ENCODE assay signal across 9 mouse cellular contexts in genomic region chr19:41345028-41345741, GRCm38 (mm10). TPM values are rescaled to one million over a fixed set of nuclear protein-coding genes. Genes with fewer than 3 reads are reported as not detected.
DNase-seq lines count a peak whose midpoint lies in the region; ATAC-seq and TF ChIP-seq lines count a peak whose summit lies in the region.
"Had no signal": no experiment of that assay in that cellular context is flagged by ENCODE, and none has a peak within 500 bp of the region (broad histone marks: within the 10 kb centered on the region; RNA-seq: fewer than 3 reads in every experiment).

No protein-coding gene starts in this region.

- ATAC-seq in lung, postnatal 0 days = peak; percentile 77

- 0 out of 2 replicates have a peak overlapping the region, but pooled peaks have one; percentile 27 for H3K9ac ChIP-seq in lung, postnatal 0 days (replicated peaks; ENCODE audit: low read depth)
- H3K9ac ChIP-seq: midbrain, embryonic 12.5 days had no signal

- H3K36me3 ChIP-seq in lung, postnatal 0 days (ENCODE audit: insufficient read depth, low read length) = no peaks in the 10 kb centered on the region
- H3K36me3 ChIP-seq: midbrain, embryonic 12.5 days had no signal

- no peaks in the 10 kb centered on the region for H3K27me3 ChIP-seq in lung, postnatal 0 days (replicated peaks; ENCODE audit: insufficient read depth, low read length)

- 37% methylated on average over 11 of the region's 11 CpGs for WGBS in lung, postnatal 0 days

- peak overlapping the region; percentile 17; the same call in 1 of the 2 replicates for H3K4me3 ChIP-seq in lung, postnatal 0 days (ENCODE audit: low read depth, low read length)
- H3K4me3 ChIP-seq: midbrain, embryonic 12.5 days had no signal

- TF ChIP-seq EP300 in lung, postnatal 0 days (IDR thresholded peaks at IDR 0.05) = no peak

- TF ChIP-seq CTCF in lung, postnatal 0 days (IDR thresholded peaks at IDR 0.05) = no peak

- peak overlapping the region; percentile 46 for H3K4me2 ChIP-seq in lung, postnatal 0 days (replicated peaks; ENCODE audit: low read depth, low read length)
- H3K4me2 ChIP-seq: midbrain, embryonic 12.5 days had no signal

- H3K4me1 ChIP-seq in lung, postnatal 0 days (ENCODE audit: insufficient read depth, low read depth, low read length) = 0 out of 2 replicates have a peak, but pooled peaks cover 2% of the 10 kb centered on the region

- no peaks in the 10 kb centered on the region for H3K9me3 ChIP-seq in lung, postnatal 0 days (ENCODE audit: low read length)
- H3K9me3 ChIP-seq: midbrain, embryonic 12.5 days had no signal

- DNase-seq in ovary, postnatal 36 days (ENCODE audit: low spot score) = peak; percentile 34
- no peak for DNase-seq in ovary, postnatal 10 days (ENCODE audit: low spot score)
- DNase-seq in heart, adult 8-10 months (ENCODE audit: low spot score) = peak; percentile 58
- DNase-seq in kidney, adult 8-10 months = peak; percentile 24 to 26
- DNase-seq in lung, postnatal 0 days (ENCODE audit: low spot score) = peak; percentile 72
- DNase-seq in testis, postnatal 14 days (ENCODE audit: low spot score) = peak; percentile 41
- DNase-seq in right cerebral cortex, adult 18-20 months = no peak
- DNase-seq in cerebellum, adult 9-10 months = no peak

- peak overlapping the region; percentile 80 for H3K27ac ChIP-seq in lung, postnatal 0 days (ENCODE audit: low read length)
- H3K27ac ChIP-seq: midbrain, embryonic 12.5 days had no signal

RNA-seq across cellular contexts. Expression of gene Pik3ap1, which starts 39.7 kb away (rescaled TPM):
- total RNA-seq in heart, adult 8-10 months (2022) = 1 to 10 TPM; 1.1 to 1.7 (median 1.5) TPM
- 8.6 and 9.0 TPM in 2 replicates for polyA plus RNA-seq in lung, postnatal 0 days (2015; fragmentation: Nextera tagmentation; extraction: Ambion mirVana)

Comparison
In these comparisons a context has a peak if more than half of its experiments do, and no peak if none do; other contexts are left out.
1. DNase-seq: peak in ovary, postnatal 36 days (single experiment), heart, adult 8-10 months (single experiment), kidney, adult 8-10 months (2 of 2), lung, postnatal 0 days (single experiment) and testis, postnatal 14 days (single experiment); none in ovary, postnatal 10 days (single experiment), right cerebral cortex, adult 18-20 months (single experiment) and cerebellum, adult 9-10 months (single experiment).